Mouse (Mus musculus) brain, embryonic 14.5 days (tissue): ENCODE data around the gene Slit3.

Source experiments
- CTCF ChIP-seq: fragments of 200-500 bp; IDR thresholded peaks from 2 replicates; pipeline ENCODE4 v1.5.1; 2012; ENCODE audit warnings: inconsistent platforms, mild to moderate bottlenecking, moderate library complexity, borderline replicate concordance; ENCODE audit not compliant: insufficient read depth, insufficient read length; ENCODE audit errors: extremely low read depth
- POLR2A ChIP-seq: fragments of 200-500 bp; IDR thresholded peaks from 2 replicates; pipeline ENCODE4 v1.6.1; 2012; ENCODE audit warnings: mild to moderate bottlenecking, inconsistent platforms, borderline replicate concordance; ENCODE audit not compliant: poor library complexity, insufficient read depth, insufficient read length, severe bottlenecking; ENCODE audit errors: extremely low read depth

DNA sequence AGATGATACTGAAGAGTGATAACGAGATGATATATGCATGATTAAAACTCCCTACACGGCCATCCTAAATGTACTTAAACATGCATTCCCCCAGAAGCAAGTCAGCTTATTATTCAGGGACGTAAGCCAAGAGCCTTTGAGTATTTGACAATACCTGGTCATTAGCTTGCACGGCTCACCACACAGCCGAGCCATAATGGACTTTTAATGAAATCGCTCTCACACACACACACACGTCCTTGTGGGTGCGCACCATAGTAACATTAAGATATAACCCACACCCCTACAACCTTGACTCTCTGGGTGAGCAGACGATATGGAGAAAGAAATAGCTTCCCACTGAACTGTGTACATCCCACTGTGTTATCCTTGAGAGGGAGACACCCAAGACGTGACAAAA is 82.6 kb downstream of the Slit3 start:
- TF ChIP-seq CTCF (no peak), POLR2A (no peak)
